Mouse (Mus musculus) embryonic facial prominence, embryonic 12.5 days (tissue): ENCODE measurements around the gene Snx13. TPM values are rescaled to one million over a fixed set of nuclear protein-coding genes. Genes with fewer than 3 reads are reported as not detected.

Experiments
- microRNA counts: library from miRNA; unstranded; fragments of <30 nt; microRNA quantifications from one replicate; lab custom pipeline; 2017
- microRNA-seq: library from miRNA; unstranded; fragments of <30 nt; microRNA quantifications from one replicate; pipeline ENCODE4, GENCODE M21; 2017
- polyA plus RNA-seq: library from polyadenylated mRNA; unstranded; fragments of >200 nt; fragmentation: Nextera tagmentation; extraction: Ambion mirVana; gene quantifications from 2 replicates; pipeline ENCODE4 v1.2.1, GENCODE M21; 2016

Gene Snx13
- polyA plus RNA-seq, 1 experiment from 2014 or later = 22.7 TPM

MicroRNAs encoded within 50 kb of the gene (microRNA counts, 519-probe panel; counts per million panel counts)
- microRNA mmu-miR-680 (lab: Ali Mortazavi, UCI) = 460 counts per million, percentile 65 among the panel's probes with 10 or more counts

Small RNA genes within 50 kb of the gene (microRNA-seq; reads per million reads assigned to microRNA genes)
- not detected for gene Mir680-3

Other genes with a start within 250 kb of the Snx13 start
- gene Hdac9, start 130.1 kb upstream of the Snx13 start, polyA plus RNA-seq = 7.2 and 7.3 TPM in 2 replicates
- gene Prps1l1, start 62.4 kb upstream of the Snx13 start, polyA plus RNA-seq = not detected in 2 replicates